Mouse (Mus musculus) adrenal gland (tissue): Measurements from ENCODE around the gene Ext2.

Experiments
- intact Hi-C: fragments of 180-260 bp; cut with DNase I; formaldehyde crosslinking; loops from one replicate; pipeline ENCODE4 v1.15.1; 2025

Gene Ext2

GRCm38 (mm10) chr2:93807440-93807839 lies 14.9 kb downstream of the Ext2 start:
- intact Hi-C loops = no loop called here

- intact Hi-C loops = no loop called here
Observed at GRCm38 (mm10) chr2:93806487-93807201, 15.7 kb downstream of the Ext2 start.

DNA sequence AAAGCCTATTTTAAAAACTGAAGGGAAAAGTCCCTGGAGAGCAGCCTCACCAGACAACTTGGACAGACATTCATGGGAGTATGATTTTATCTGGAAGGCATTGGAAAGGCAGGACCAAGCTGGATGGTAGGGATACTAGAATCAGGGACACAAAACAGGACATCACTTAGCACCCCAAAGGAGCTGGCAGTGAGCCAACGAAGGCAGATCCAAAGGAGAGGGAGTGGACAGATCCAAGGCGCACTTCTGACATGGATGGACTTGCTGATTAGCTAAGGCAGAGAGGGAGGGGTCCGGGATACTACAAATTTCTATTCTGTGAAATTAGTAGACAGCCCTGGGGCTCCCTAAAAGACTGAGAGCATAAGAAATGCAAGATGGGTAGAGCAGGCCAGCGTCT lies 16.8 kb downstream of the Ext2 start:
- intact Hi-C loops = no loop called here

GRCm38 (mm10) chr2:93805066-93805465 lies 17.3 kb downstream of the Ext2 start:
- intact Hi-C loops = no loop called here

GRCm38 (mm10) chr2:93802947-93803346 lies 19.4 kb downstream of the Ext2 start:
- intact Hi-C loops = no loop called here

- intact Hi-C loops = no loop called here
Observed at GRCm38 (mm10) chr2:93801097-93801496, 21.3 kb downstream of the Ext2 start.

- intact Hi-C loops = no loop called here
Observed at GRCm38 (mm10) chr2:93797162-93797795, 25.1 kb downstream of the Ext2 start.

DNA sequence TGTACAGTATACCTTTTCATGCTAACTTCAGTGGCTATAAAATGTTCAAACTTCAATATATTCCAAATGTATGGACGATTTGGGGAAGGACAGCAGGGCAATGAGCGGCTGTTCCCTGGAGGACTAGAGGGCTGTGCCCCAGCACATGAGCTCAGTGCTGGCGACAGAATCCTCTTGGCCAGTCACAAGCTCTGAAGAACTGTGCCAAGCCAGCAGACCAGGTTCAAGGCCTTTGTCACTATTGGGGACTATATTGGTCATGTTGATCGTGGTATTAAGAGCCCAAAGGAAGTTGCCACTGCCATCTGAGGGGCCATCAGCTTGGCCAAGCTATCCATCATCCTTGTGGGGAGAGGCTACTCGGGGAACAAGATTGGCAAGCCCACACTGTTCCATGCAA lies 28.0 kb downstream of the Ext2 start:
- intact Hi-C loops = no loop called here

GRCm38 (mm10) chr2:93791516-93792499 lies 30.6 kb downstream of the Ext2 start:
- intact Hi-C loops = no loop called here

DNA sequence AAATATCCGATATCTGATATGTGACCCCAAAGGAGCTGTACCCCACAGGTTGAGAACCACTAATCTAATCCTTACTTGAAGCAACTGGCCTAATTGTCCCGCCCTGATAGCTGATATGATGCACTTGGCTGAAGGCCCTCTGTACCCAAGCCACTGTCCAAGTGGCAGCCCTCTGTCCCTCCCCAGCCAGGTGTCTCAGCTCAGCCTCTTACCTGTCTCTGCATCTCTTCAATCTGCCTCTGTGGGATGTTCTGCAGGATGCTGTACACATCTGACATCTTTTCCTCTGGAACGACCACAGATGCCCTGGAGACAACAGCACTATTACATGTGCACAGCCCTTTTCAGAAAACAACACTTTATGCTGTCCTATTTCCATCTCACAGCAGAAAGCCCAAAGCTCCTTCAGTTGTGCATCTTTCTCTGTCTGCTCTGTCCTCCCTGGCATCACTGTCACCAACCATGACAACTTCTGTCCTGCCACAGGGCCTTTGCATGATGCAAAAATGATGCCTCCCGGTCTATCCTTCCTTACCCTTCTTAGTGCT lies 31.5 kb downstream of the Ext2 start:
- intact Hi-C loops = no loop called here

DNA sequence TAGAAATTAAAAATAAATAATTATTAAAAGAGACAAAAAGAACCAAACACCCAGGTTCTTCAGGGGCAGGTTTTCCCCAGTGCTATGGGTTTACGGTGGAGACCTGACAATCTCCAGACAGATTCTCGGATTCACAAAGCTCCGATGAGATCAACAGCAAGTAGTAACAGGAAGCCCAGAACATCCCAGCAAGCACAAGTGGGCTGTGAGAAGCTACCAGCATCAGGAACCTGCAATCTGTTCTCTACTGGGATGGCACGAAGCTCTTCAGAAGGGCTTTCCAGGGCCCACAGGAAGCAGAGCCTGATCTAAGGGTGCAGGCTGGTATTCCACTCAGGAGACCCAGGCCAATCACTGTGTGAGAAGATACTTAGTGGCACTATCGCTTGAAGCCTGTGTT lies 33.8 kb downstream of the Ext2 start:
- intact Hi-C loops = loop anchor here (5.0 kb wide), 1 partner anchor 311 kb away; no protein-coding TSS in a partner anchor

DNA sequence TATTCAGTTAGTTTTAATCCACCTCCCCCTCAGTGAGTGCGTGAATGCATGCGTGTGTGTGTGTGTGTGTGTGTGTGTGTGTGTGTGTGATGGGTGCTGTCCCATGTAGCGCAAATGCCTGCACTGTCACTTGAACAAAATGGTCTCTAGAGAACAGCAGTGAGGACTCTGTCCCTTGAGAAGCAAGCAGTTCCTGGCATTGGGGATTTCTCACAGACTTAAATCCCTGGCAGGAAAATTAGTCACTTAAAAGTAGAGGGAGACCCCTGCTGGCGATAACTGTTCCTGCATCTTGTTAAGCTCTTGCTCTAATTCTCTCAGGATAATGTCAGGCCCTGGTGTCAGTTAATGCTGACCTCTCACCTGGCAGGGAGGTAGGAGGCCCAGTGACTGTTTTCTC lies 36.2 kb downstream of the Ext2 start:
- intact Hi-C loops = loop anchor here (5.0 kb wide), 1 partner anchor 309 kb away; no protein-coding TSS in a partner anchor

DNA sequence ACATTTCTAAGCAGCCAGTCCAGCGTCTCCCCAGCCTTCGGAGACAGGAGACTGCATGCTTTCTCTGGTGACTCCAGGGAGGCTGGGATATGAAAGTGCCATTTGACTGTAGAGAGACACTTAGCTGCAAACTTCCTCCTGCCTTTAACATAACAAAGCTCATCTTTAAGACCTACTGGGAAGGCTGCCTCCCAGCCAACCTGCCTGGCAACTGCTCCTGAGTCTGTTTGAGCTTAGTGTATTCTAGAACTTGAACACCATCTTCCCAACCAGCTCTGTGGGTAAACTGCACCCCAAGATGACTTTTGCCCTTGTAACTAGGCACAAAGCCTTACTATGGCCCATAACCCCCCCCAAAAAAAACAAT lies 37.0 kb downstream of the Ext2 start:
- intact Hi-C loops = loop anchor here (5.0 kb wide), 1 partner anchor 308 kb away; no protein-coding TSS in a partner anchor

DNA sequence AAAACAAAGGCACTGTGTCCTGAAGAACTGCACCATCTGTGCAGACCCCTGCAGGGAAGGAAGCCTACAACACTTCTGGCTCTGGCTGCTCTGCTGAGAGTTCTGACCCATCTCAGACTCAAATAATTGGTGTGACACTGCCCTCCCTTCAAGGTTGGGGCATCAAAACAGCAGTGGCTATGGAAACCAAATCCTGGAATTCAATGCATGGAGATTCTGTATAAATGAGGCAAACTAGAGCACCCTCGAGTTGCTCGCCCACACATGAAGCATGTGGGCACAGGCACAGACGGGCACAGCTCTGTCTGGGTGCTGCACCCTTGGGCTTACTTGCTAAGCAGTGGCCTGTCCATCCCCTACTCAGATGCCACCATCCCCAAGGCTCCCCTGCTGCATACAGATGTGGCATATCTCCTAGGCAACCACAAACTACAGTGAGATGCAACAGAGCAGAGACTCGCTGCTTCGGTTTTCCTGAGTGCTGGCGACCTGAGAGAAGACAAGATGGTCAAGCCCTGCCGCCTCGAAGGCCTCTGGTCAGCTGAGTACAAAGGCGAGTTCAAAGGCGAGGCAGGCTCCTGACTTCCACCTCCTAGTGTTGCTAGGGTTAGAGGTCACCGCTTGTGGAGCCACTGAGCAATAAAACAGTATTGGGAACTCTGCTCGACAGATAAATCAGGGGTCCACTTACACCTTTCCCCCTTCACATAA lies 37.5 kb downstream of the Ext2 start:
- intact Hi-C loops = loop anchor here (5.0 kb wide), 1 partner anchor 308 kb away; no protein-coding TSS in a partner anchor

DNA sequence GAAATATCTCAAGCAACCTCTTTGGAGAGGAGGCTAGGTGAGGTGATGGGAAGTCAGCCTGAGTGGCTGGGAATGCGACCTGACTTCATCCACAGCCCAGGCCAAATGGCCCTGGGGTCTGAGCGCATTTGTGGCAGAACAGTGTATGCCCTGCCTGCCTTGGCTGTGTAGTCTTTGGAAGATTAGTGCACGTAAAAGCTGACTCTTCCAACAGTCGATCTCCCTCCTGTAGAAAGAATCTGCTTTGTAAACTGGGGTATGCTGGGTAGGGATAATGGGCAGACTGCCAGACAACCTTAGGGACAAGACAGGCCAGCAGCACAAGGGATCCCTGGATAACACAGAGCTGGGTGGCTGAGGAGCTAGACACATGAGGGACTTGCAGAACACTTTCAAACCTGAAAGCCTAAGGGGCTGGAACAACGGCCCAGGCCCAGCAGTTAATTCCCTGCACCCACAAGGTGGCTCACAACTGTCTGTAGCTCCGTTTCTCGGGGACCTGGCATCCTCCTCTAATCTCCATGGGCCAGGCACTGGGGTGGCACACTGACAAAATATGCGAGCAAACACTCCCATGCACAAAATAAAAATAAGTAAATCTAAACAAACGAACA lies 38.3 kb downstream of the Ext2 start:
- intact Hi-C loops = no loop called here

GRCm38 (mm10) chr2:93782682-93783081 lies 39.7 kb downstream of the Ext2 start:
- intact Hi-C loops = no loop called here

GRCm38 (mm10) chr2:93782156-93782555 lies 40.2 kb downstream of the Ext2 start:
- intact Hi-C loops = no loop called here

DNA sequence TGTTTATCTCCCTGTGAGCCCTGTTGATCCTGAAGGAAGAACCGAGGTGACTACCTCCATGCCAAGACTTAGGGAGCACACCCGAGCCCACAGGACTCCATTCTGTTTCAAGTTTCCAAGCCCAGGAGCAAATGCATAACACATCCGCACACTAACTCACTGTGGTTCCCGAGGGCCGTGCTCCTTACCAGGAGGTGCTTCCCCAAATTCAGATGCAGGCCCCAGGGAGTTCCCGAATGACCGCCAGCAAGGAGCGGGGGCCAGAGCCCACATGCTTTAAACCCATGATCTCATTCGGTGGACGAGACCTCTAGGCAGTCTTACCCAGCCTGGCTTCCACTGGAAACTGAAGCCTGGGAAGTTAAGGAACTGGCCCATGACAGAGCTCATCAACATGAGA lies 41.8 kb downstream of the Ext2 start:
- intact Hi-C loops = no loop called here

DNA sequence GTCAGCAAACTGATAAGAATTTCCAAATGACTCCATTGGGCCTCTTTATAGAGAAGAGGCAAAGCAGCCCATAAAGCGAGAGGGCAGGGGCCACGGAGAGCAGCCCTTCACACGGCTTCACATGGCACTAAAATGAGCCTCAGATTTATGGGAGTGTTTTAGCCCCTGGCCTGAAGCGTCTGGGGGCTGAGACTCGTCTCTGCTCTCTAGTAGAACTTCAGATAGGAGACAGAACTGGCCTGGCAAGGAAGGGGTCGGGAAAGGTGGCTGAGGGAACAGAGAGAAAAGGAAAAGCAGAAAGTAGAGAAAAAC lies 42.5 kb downstream of the Ext2 start:
- intact Hi-C loops = no loop called here

DNA sequence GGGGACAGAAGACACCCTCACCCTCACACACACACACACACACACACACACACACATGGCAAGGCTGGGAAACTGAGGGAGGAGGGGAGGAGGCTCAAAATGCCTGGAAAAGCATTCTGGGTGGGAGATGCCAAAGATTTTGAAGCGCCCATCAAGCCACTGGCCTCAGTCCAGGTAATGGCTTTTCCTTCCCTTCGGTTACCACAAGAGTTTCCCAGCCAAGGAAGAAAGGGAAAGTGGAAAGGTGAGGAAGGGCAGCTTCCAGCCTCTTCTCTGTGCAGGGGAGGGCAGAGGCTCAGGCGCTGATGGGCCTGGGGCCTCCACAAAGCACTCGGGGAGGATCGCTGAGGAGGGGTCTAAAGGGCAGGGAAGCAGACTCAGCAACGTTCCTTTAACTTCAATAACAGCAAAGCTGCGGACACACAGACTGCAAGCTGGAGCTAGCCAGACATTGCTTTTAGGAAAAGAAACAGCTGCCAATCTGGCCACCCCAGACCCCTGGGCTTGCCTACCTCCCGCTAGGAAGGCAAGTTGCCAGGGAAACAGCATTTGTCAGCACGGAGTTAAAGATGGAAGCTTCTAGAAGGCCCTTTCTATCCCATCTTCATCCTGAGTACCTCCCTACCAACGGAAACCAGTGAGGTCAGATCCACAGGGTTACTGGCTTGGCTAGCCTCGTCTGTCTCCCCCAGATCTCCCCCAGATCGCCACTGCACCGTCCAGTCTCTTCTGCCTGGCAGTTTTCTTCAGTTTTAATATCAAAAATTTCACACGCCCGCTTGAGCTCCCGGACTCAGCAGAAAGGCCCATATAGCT lies 43.1 kb downstream of the Ext2 start:
- intact Hi-C loops = no loop called here
